Mouse (Mus musculus): ENCODE data around the gene 9130019O22Rik.

9130019O22Rik gene

GRCm38 (mm10) chr7:127341356-127341755 lies 45.6 kb downstream of the 9130019O22Rik start:
- no peak for DNase-seq (ENCODE audit: low read depth, low spot score)

DNA sequence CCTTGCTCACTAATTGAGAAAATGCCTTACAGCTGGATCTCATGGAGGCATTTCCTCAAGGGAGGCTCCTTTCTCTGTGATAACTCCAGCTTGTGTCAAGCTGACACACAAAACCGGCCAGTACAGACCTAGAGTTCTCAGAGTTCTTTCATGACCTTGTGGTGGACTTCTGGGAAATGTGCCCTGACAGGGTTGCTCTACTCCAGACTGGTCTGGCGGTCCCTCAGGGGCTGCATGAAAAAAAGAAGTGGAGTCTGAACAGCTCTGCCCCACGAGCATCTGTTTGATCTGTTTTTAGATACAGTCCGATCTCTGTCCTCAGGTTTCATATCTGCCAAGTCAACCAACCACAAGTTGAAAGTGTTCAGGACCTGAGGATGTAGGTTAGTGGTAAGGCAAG lies 49.3 kb downstream of the 9130019O22Rik start:
- no peak for DNase-seq (ENCODE audit: low read depth, low spot score)

DNA sequence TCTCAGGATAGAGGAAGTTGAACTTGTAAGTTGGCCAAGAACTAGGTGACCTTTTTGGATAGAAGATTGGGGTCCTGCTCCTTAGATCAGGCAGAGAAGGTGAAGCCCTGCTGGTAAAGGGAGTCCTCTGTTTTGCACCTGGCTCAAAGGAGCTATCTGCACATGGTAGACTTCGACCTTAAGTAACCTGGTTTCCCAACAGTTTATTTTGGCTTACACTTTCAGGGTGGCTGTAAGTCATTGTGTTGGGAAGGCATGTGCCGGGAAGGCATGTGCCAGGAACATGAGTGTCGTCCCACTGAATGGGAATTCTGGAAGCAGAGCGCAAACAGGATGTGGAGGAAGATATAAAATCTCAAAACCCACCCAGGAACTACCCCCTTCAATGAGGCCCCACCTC lies 51.4 kb downstream of the 9130019O22Rik start:
- no peak for DNase-seq (ENCODE audit: low read depth, low spot score)

DNA sequence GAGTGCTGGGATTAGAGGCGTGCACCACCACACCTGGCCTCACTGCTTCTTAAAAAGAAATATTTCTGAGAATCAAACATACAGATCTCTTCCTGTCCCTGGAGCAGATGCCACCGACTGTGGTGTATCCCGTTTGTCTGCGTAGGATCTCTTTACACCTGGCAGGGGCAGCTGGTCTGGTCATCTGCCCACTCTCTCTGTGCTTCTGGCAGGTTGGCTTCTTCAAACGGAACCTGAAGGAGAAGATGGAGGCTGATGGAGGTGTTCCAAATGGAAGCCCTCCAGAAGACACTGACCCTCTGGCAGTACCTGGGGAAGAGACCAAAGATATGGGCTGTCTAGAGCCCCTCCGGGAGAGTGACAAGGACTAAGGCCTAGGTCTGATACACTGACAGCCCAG lies 53.7 kb downstream of the 9130019O22Rik start:
- DNase-seq (ENCODE audit: low read depth, low spot score), result no peak
